Mouse (Mus musculus) mesoderm, embryonic 11.5 days (tissue): Measurements from ENCODE around the gene Nutm1.

Source experiments
- DNase-seq: peaks from one replicate; pipeline ENCODE4 v3.0.0-alpha.2; 2012; ENCODE audit warnings: low read depth, low spot score

Nutm1 gene

DNA sequence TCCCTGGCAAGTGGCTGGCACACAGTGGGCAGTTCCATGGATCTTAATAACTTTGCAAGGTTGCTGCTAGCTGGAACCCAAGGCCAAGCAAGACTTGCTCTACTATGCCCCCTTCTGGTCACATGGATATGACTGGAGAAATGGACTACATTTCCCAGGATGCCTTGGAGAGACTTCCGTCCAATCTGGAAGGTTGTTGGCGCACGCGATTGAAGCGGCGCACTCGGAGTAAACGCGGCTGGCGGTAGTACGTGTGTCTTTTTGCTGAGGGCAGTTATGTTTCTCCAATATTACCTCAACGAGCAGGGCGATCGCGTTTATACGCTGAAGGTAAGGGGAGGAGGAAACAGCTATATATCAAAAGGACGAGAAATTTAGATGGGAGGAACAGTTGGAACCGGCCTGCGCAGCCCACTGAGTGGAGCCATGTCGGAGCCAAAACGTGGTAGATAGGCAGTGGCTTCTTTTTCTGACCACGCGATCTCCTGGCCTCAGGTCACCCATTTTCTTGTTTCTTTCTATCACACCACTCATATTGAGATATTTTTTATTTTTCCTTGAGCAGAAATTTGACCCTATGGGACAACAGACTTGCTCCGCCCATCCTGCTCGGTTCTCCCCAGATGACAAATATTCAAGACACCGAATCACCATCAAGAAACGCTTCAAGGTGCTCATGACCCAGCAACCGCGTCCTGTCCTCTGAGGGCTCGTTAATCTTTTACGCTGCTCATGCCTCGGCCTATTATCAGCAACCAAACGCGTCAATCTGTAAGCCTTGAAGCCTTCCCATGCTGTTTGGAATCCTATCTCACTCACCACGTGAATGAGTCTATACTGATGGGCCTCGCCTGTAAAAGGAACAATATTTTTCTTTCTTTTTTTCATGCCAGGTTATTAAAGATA lies 2.9 kb upstream of the Nutm1 start, which contains the start of gene Nop10:
Nop10 (plus strand) TSS at position 179 of the 906 bp plus-strand sequence.
- DNase-seq, result peak; percentile 93

DNA sequence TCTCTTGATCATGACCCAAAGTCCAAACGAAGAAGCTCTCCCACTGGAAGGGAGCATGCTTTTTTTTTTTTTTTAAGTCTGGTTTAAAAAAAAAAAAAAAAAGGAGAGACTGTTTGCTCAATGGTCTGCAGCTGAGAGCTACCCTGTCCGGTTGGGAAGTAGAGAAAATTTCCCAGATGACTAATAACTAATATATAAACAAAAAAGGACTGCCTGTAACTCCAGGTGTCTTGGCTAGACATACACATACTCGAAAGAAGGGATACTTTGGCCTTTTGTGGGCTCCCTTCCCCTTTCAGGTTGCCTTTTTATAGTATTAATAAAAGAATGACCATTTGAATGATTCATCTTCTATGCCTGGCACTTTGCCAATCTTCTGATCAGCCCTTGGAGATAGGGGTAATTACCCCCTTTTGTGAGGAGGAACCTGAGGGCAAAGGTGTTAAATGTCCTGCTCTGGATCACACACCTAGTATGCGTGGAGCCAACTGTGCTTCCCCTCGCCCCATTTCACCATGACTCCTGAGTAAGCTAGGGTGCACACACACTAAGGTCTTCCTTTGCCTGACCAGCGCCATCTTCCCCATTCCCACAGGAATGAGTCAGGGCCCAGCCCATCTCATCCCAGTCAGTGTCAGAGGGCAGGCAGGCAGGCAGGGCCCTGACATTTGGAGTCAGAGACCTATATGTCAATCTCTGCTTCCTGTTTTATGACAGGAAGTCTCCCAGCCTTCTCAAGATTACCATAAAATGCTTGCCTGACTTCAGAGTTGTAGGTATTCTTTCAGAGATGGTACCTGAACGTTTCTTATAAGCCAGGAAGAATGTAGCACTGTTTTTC lies 4.2 kb downstream of the Nutm1 start:
- DNase-seq, result no peak

DNA sequence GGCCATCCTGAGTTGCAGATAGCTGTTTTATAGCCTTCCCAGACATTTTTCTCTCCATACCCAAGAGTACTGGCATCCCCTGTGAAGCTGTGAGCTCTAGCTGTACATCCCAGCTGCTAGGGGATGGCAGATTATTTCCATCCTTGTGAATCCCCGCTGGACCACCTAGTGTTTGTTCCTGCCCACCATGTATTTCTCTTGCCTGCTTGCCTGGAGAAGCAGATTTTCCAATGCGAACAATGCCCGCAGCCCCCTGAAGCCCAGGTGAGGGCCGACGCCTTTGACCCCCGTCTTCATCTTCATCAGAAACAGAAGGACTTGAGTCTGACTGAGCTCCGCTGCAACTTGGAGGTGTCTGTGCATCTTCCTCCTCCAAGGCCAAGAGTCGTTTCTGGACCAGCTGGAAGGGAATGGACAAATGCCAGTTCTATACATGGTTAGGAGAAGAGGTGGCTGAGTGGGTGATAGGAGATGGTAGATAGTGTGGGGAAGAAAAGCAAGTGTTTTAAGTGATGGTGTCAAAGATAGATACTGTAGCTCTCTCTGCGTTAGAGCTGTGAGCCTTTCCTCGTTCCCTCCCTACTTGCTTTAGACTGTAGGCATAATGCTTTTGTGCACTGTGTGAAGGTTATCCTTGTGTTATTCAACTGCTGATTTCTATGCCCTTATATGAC lies 9.2 kb downstream of the Nutm1 start:
- no peak for DNase-seq

DNA sequence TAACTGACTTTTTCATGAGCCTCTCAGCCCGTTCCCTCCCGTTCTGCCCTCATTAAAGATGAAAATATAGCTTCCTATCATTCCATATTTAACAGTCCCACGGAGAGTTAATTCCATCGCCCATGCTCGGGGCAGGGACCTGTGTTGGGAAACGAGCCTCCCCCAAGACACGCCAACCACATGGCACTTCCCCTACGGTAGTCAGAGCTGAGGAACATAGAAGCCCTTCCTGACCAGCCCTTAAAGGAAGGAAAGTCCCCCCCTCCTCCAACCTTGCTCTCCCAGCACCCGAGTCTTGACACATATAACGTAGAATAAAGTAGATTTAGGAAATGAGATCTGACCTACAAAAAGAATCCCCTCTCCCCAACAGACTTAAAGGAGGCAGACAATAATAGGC lies 11.8 kb downstream of the Nutm1 start:
- no peak for DNase-seq

DNA sequence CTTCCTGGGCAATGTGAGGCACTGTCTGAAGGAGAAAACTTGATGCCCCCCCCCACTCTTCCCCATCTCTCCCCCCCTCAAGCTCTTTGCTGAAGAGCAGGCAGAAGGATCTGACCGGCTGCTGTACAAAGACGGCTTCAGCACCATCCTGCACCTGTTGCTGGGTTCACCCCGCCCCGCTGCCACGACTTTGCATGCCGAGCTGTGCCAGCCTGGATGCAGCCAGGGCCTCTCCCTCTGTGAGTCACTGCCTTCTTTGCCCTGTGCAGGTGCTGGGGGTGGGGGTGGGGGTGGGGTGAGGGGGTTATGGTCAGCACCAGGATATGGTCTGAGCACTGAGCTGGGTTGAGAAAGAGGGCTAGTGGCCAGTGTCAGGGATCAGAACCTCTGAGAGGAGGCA lies 12.9 kb downstream of the Nutm1 start:
- no peak for DNase-seq

DNA sequence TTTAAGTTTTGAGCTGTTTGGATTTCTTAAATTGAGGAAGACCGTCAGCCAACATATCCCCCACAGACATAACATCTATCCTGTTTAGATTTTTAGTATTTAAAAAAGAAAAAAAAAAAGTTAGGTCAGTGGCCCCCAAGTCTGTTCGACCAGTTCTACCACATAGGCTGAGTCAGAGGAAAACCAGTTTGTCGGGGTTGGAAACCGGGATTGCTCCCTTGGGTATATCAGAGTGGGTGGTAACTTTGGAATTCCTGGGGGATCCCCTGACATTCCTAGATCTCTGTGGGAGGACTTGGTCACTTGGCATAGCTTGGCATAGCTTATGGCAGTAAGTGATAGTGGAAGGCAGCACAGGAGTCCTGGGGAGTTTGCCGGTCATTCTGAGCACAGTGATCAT lies 13.8 kb downstream of the Nutm1 start:
- no peak for DNase-seq

DNA sequence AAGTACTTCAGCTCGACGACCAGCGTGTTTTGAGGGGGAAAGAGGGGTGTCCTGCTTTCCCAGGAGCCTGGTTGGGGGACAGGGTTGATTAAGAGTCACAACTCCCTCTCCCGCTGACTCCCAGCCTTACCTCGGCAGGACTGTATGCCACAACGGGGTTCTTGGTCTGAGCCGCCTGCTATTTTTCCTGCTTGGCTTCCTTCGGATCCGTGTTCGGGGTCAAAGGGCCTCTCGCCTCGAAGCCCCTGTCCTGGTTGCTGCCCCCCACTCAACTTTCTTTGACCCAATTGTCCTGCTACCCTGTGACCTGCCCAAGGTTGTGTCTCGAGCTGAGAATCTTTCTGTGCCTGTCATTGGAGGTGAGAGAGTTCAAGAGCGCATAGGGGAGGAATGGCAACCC lies 17.3 kb downstream of the Nutm1 start:
- no peak for DNase-seq

DNA sequence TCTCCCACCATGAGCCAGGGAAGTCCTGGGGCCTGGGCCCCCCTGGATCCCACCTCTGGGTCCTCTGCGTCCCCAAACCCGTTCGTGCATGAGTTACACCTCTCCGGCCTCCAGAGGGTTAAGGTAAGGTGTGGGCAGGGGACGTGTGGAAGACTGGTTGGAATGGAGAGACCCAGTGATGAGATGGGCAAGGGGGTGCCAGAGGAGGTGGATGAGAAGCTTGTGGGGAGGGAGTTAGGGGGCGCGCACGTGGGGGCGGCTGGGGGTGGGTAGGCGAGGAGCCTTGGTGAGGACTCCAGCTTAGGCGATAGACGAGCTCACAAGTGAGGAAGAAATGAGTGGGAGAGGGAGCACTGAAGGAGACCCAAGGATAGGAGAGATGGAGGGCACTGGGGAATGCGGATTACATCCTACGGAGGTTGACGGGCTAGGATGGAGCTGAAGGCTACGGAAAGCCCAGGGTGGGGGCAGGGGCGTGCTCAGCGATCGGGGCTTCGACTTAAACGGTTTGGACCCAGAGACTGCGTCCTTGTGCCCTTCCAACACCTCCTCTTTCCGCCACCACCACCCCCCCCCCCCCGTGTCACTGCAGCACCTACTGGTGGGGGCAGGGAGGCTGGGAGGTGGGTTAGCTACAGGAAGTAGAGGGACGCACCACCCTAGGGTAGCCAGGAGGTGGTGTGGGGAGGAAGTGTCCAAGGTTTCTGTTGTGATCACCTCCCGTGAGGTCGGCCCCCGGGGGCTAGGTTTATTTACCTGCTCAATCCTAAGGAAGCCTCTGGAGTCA lies 19.0 kb downstream of the Nutm1 start:
- peak; percentile 25 for DNase-seq

DNA sequence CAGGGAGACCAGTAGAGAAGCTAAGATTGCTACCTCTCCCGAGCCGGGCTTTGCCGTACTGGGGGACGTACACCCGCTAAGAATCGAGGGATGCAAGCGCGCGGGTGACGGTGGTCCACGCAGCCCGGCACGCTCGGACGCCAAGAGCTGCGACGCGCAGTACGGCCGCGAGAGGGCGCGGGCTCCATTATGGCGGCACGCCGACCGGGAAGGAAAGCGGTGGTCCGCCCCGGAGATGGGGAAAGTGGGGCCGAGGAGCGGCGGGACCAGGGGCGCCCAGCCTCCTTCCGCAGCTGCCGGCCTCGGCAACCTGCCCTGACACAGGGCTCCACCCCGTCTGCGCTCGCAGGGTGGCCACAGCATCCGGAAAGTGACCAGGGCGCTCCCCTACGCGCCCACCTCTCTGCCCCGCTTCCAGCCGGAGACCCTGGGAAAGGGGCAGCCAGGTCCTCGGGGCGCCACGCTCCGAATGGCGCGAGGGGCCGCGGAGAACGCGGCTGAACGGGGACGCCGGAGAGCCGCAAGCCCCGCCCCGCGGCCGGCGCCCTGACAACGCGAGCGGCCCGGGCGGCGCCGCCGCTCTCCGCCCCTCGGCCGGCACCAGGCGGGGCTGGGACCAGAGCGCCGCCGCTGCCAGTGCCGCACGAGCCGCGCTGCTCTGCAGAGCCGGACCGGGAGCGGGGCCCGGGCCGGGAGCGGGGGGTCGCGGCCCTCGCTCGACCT lies 19.7 kb downstream of the Nutm1 start, which contains the start of gene Lpcat4:
Lpcat4 (plus strand) TSS at position 257 of the 723 bp plus-strand sequence.
- DNase-seq, result peak; percentile 91

DNA sequence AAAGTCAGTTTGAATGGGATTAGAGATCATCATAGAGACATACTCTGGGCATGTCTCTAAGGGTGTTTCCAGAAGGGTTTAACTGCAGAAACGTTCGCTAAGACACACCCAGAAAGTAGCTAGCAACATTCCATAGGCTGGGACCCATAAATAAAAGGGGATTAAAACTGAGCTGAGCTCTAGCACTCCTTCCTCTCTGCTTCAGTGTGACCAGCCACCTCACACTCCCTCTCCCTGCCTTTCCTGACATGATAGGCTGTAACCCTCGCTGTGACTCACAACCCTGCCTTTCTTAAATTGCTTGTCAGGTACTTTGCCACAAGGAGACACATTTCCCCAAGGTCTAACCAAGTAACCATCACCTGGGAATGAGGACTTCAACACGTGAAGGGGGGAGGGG lies 21.1 kb downstream of the Nutm1 start:
- no peak for DNase-seq

DNA sequence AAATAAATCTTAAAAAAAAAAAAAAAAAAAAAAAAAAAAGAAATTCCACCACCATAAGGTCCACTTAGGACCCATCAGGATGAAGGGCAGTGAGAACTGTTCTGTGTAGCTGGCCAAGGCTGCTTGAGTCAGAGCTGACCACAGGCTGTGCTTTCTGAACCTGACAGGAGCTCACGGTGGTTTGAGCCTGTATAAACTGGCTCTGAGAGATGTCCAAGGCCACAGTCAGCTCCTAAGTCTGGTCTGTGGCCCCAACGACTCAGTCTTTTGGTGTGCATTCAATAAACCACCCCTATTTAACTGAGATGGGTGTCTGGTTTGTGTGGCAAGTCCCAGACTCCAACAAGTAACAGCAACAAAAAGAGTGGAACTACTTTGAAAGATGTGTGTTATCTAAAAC lies 22.5 kb downstream of the Nutm1 start:
- DNase-seq, result no peak

DNA sequence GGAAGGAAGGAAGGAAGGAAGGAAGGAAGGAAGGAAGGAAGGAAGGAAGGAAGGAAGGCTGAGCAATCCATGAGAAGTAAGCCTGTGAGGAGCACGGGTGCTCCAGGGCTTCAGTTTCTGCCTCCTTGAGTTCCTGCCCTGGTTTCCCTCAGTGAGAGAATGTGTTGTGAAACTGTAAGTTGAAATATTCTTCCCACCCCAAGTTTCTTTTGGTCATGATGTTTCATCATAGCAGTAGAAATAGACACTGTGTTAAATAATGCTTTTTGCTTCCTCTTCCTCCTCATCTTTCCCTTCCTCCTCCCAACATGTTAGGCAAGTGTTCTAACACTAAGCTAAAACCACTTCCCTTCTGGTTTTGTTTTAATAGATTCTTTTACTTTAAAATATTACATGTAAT lies 26.5 kb downstream of the Nutm1 start:
- DNase-seq, result no peak

DNA sequence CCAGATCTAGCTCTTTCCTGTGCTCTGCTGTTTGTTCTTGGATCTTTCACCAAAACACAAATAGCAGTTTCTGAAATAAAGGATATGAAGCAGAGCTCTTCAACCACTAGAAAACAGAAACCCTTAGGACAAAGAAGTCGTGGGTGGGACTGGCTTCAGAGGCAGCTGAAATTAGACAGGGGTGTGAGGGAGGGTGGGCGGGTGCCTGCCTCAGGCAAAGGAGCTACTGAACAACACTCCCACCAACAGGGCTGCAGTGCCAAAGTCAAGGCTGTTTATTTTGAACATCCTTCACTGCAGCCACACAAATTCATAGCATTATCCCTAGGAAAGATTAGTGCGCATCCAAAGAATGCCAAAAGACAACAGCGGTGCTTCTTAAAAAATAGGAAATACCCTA lies 34.7 kb downstream of the Nutm1 start:
- no peak for DNase-seq

DNA sequence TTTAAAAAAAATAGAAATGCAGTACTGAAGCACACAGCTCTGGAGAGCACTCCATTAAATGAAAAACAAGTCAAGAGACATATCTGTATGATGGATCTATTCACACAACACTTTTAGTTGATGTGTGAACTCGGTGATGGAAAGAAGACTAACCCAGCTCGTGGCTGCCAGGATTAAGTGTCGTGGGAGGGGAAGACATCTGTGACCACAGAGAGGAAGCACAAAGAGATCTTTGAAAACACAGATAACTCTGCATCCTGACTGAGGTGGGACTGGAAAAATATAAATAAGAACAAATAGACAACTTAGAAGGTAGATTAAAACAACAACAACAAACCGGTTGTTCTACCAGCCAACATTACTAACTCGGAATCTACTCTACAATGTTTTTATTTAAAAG lies 36.5 kb downstream of the Nutm1 start:
- no peak for DNase-seq

DNA sequence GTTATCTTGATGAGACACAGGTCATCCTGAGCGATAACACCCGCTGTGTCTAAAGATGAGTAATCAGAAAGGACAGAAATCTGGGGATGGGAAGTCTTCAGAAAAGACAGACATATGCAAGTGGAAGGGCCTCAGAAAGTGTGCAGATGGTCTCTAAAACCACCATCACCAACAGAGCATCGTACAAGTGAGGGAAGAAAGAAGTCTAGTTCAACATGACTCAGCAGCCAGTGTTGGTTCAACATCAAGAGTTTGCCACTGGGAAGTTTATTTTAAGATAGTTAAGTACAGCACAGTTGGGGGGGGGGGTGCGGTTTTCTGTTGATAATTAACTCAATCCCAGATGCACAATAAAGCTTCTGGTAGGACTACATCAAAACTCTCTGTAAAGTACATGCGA lies 38.2 kb downstream of the Nutm1 start:
- no peak for DNase-seq

DNA sequence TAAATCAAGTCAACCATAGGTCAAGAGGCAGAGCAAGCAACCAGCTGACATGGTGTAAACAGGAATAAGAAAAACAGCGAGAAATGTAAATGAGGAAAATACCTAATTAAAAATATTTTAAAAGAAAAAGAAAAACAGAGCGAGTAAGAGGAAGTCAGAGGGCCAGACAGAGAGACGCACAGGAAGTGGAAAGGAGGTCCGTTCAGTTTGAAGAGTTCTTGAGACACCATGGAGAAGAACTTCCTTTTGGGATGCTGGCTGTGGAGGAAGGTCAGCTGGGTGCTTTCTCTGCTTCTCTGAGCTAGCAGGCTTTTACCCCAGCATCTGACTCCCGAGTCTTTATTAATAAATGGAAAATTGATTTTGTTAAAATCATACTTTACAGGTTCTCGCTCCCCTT lies 41.5 kb downstream of the Nutm1 start:
- no peak for DNase-seq

DNA sequence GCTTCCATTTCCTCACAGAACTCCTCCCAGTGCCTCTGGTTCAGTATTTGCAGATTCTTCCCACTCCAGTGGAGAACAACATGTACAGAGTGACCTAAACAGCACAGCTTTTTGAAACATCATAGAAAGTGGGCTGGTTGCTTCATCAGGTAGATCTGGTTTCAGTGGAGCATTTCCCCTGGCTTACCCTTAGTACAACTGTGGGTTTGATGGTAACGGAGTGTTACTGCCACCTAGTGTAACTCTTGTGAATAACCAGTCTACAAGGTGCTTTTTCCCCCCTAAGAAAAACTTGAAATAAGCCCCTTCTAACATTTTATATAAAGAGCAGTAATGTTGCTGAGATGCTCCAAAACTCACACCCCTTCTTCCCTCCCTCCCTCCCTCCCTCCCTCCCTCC lies 43.1 kb downstream of the Nutm1 start:
- DNase-seq, result peak; percentile 54

DNA sequence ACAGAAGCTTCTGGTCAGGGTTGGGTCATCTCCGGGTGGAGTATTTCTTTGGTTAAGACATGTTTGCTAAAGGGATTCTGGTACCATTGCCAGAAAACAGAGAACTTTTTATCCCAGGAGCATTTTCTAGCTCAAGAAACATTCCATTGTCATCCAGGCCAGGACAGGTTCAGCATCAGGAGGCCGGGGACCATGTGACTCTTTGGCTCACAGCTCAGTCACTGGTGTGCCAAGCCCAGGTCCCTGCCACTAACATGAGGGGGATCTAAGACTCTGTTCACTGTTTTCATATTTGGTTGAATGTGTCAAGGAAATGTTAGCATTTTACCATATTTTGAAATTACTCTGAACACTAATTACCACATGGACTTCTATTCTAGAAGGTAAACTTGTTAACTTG lies 48.4 kb downstream of the Nutm1 start:
- no peak for DNase-seq

DNA sequence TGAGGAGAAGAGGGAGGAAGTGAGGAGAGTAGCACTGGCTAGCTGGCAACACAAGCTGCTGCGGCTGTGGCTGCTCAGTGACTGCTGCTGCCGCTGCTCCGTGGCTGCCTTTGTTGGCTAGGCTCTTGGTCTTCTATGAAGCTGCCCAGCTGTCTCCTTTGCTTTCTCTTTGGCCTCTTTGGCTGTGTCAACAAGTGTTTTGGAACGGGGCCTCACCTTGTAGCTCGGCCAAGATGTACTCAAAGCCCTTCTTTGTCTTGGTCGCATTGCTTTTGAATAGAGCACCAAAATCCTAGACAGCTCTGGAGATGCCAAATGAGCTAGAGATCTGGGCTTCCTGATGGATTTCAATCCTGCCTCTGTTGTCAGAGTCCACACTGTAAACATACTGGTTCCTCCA lies 48.9 kb downstream of the Nutm1 start:
- DNase-seq, result no peak

DNA sequence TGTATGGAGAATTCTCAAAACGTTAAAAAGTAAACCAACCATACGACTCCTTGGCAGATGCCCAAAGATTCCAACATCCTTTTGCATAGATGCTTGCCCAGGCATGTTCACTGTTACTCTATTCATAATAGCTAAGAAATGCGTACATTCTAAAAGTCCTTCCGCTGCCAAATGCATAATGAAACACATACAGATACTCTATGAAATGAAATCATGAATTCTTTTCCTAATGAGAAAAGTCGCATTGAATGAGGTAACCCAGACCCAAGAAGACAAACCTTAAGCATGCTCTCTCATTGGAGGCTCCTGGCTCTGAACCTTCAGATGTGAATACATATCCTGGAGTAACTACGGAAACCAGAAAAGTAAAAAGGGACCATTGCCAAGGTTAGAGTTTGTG lies 56.0 kb downstream of the Nutm1 start:
- DNase-seq, result no peak
